Mouse (Mus musculus): ENCODE results near the gene Dus1l. TPM values are rescaled to one million over a fixed set of nuclear protein-coding genes. Genes with fewer than 3 reads are reported as not detected.
A peak's percentile ranks its signal among the peaks of the same experiment; 100 is the strongest.
"Not testable (repeated sequence)": the region's sequence is repeated elsewhere in the genome, so short reads cannot be mapped to it uniquely, and the experiment has no call there.

Dus1l gene
- 67.9 and 69.6 TPM in 2 replicates for polyA plus RNA-seq (2016; fragmentation: Nextera tagmentation; extraction: Ambion mirVana)

GRCm38 (mm10) chr11:120795756-120796613, at the start of gene Dus1l:
Gene Dus1l (minus strand): TSS chr11:120796403.
- 3% methylated on average over 59 of the region's 59 CpGs for WGBS
- peak; percentile 89 for ATAC-seq (ENCODE audit: low FRiP score)
- peaks cover 36% of the 10 kb centered on the region for H3K36me3 ChIP-seq (replicated peaks)
- H3K9me3 ChIP-seq, result no peaks in the 10 kb centered on the region
- H3K9ac ChIP-seq, result peak within 1 kb of the TSS; percentile 95
- H3K27me3 ChIP-seq, result no peaks in the 10 kb centered on the region
- H3K4me1 ChIP-seq, result peaks cover 31% of the 10 kb centered on the region
- H3K4me3 ChIP-seq (replicated peaks), result peak within 1 kb of the TSS; percentile 98
- peak within 1 kb of the TSS; percentile 75 for H3K27ac ChIP-seq
- peak within 1 kb of the TSS; percentile 99 for H3K4me2 ChIP-seq

- Histone ChIP-seq H3K9me3 (no peaks in the 10 kb centered on the region), H3K27ac (no peak overlapping the region), H3K4me3 (replicated peaks) (no peak overlapping the region), H3K27me3 (no peaks in the 10 kb centered on the region), H3K4me2 (no peak overlapping the region), H3K36me3 (replicated peaks) (no peaks in the 10 kb centered on the region), H3K9ac (no peak overlapping the region), H3K4me1 (no peaks in the 10 kb centered on the region)
- ATAC-seq (ENCODE audit: low FRiP score), result no peak
- WGBS, result 89% methylated on average over 4 of the region's 4 CpGs
Observed at GRCm38 (mm10) chr11:120844329-120844728, 48.1 kb upstream of the Dus1l start.

- WGBS, result 25% methylated on average over 8 of the region's 8 CpGs
- peak; percentile 79 for ATAC-seq (ENCODE audit: low FRiP score)
- H3K4me1 ChIP-seq, result peaks cover 22% of the 10 kb centered on the region
- no peak overlapping the region for H3K4me3 ChIP-seq (replicated peaks)
- H3K27me3 ChIP-seq, result no peaks in the 10 kb centered on the region
- H3K9ac ChIP-seq, result no peak overlapping the region; the same call in 1 of the 2 replicates
- no peak overlapping the region for H3K4me2 ChIP-seq
- H3K9me3 ChIP-seq, result no peaks in the 10 kb centered on the region
- no peaks in the 10 kb centered on the region for H3K36me3 ChIP-seq (replicated peaks)
- H3K27ac ChIP-seq, result peak overlapping the region; percentile 85
Observed at GRCm38 (mm10) chr11:120833555-120834280, 37.5 kb upstream of the Dus1l start.

DNA sequence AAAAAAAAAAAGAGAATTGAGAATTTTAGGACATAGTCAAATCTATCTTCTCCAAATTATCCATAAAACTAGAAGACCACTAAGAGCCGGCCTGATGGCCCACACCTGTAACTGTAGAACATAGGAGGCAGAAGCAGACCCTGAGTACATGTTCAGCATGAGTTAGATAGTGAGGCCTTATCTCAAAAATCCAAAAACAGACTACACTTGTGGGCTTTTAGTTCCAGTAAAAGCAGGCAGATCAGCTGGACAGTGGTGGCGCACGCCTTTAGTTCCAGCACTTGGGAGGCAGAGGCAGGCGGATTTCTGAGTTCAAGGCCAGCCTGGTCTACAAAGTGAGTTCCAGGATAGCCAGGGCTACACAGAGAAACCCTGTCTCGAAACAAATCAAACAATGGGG, 36.8 kb upstream of the Dus1l start:
- not testable (repeated sequence) for H3K9ac ChIP-seq; H3K27me3 ChIP-seq; H3K36me3 ChIP-seq (replicated peaks); H3K4me2 ChIP-seq; H3K9me3 ChIP-seq; ATAC-seq (ENCODE audit: low FRiP score); H3K4me3 ChIP-seq (replicated peaks)
- WGBS, result 90% methylated on average over 5 of the region's 5 CpGs
- Histone ChIP-seq H3K27ac (peak overlapping the region; percentile 85), H3K4me1 (peaks cover 22% of the 10 kb centered on the region)

DNA sequence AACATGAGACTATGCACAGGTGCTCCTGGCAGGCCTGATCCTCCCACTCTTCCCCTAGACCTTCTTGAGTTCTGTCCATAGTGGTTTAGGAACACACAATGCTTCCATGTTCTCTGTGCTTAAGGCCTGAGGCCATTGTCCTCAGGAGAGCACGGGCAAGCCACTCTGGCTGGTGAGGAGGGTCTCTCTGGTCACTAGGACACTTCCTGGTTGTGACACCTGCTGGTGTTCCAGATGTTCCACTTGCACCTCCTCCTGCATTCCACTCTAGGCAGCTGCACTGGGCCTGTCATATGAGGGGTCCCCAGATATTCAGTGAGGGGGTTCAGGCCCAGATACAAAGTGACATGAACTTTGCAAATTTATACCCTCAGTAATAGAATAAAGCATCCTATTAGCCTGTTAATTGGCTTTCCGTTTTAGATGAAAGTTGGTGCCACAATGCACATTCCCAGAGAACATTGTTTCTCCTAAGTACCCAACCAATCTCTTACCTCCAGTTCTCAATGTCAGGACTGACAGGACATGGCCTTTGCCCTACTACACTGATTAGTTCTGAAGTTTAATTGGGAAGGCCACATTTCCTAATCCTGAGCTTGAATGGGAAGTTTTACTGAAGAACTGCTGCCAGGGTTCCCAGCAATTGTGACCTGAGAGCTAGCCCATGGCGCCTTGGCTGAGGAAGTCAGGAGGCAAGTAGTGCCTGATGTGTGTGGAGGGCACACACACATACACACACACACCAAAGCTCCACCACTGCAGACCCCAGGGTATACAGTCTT, 35.6 kb upstream of the Dus1l start:
- no peak overlapping the region for H3K4me2 ChIP-seq
- H3K4me3 ChIP-seq (replicated peaks), result no peak overlapping the region
- H3K9me3 ChIP-seq, result no peaks in the 10 kb centered on the region
- ATAC-seq (ENCODE audit: low FRiP score), result no peak
- 60% methylated on average over 3 of the region's 3 CpGs for WGBS
- H3K36me3 ChIP-seq (replicated peaks), result no peaks in the 10 kb centered on the region
- H3K27ac ChIP-seq, result no peak overlapping the region
- H3K4me1 ChIP-seq, result peaks cover 24% of the 10 kb centered on the region
- no peak overlapping the region for H3K9ac ChIP-seq
- no peaks in the 10 kb centered on the region for H3K27me3 ChIP-seq

- no peak overlapping the region for H3K9ac ChIP-seq
- no peak overlapping the region for H3K27ac ChIP-seq
- H3K4me3 ChIP-seq (replicated peaks), result no peak overlapping the region
- H3K9me3 ChIP-seq, result no peaks in the 10 kb centered on the region
- no peaks in the 10 kb centered on the region for H3K27me3 ChIP-seq
- H3K4me1 ChIP-seq, result peaks cover 34% of the 10 kb centered on the region
- no peak for ATAC-seq (ENCODE audit: low FRiP score)
- WGBS, result 88% methylated on average over 12 of the region's 12 CpGs
- no peak overlapping the region for H3K4me2 ChIP-seq
- H3K36me3 ChIP-seq (replicated peaks), result no peaks in the 10 kb centered on the region
Observed at GRCm38 (mm10) chr11:120830686-120831085, 34.5 kb upstream of the Dus1l start.

- H3K9me3 ChIP-seq, result no peaks in the 10 kb centered on the region
- H3K36me3 ChIP-seq (replicated peaks), result no peaks in the 10 kb centered on the region
- H3K27ac ChIP-seq, result no peak overlapping the region
- 86% methylated on average over 10 of the region's 10 CpGs for WGBS
- no peak for ATAC-seq (ENCODE audit: low FRiP score)
- H3K4me2 ChIP-seq, result no peak overlapping the region
- H3K9ac ChIP-seq, result no peak overlapping the region
- H3K27me3 ChIP-seq, result no peaks in the 10 kb centered on the region
- no peak overlapping the region for H3K4me3 ChIP-seq (replicated peaks)
- H3K4me1 ChIP-seq, result peaks cover 41% of the 10 kb centered on the region
Observed at GRCm38 (mm10) chr11:120829757-120830532, 33.7 kb upstream of the Dus1l start.

DNA sequence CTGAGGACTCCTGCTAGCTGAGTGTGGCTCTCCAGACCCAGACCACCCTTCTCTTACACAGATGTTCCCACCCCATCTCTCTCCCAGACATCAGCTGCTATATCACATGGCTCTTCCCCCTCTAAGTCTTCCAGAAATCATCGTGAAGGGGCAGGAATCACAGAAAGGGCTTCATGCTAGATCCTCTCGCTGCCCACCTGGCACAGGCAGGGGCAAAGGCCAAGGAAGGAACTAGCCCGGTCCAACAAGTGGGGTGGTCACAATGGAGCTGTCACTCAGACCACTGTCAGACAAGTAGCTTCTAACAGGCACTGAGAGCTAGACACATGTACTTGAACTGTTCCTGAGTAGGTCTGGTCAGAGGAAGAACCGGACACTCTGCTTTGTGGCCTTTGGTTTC, 32.2 kb upstream of the Dus1l start:
- Histone ChIP-seq H3K4me3 (replicated peaks) (no peak overlapping the region), H3K9ac (no peak overlapping the region), H3K9me3 (no peaks in the 10 kb centered on the region), H3K36me3 (replicated peaks) (no peaks in the 10 kb centered on the region), H3K27ac (no peak overlapping the region), H3K27me3 (no peaks in the 10 kb centered on the region), H3K4me2 (no peak overlapping the region), H3K4me1 (peaks cover 28% of the 10 kb centered on the region)
- WGBS, result 80% methylated on average over 4 of the region's 4 CpGs
- ATAC-seq (ENCODE audit: low FRiP score), result no peak

GRCm38 (mm10) chr11:120826016-120826953, 30.1 kb upstream of the Dus1l start:
- peaks cover 11% of the 10 kb centered on the region for H3K36me3 ChIP-seq (replicated peaks)
- H3K9me3 ChIP-seq, result no peaks in the 10 kb centered on the region
- ATAC-seq (ENCODE audit: low FRiP score), result no peak
- no peaks in the 10 kb centered on the region for H3K27me3 ChIP-seq
- no peak overlapping the region; the same call in 1 of the 2 replicates for H3K4me2 ChIP-seq
- peak overlapping the region; percentile 99 for H3K27ac ChIP-seq
- H3K4me1 ChIP-seq, result peaks cover 42% of the 10 kb centered on the region
- 80% methylated on average over 8 of the region's 8 CpGs for WGBS
- H3K4me3 ChIP-seq (replicated peaks), result no peak overlapping the region
- H3K9ac ChIP-seq, result 0 out of 2 replicates have a peak overlapping the region, but pooled peaks have one; percentile 96

GRCm38 (mm10) chr11:120825289-120825863, 29.2 kb upstream of the Dus1l start:
- Histone ChIP-seq H3K27ac (peak overlapping the region; percentile 99), H3K4me2 (peak overlapping the region; percentile 98), H3K27me3 (no peaks in the 10 kb centered on the region), H3K36me3 (replicated peaks) (peaks cover 20% of the 10 kb centered on the region), H3K4me3 (replicated peaks) (peak overlapping the region; percentile 90), H3K9me3 (no peaks in the 10 kb centered on the region), H3K9ac (peak overlapping the region; percentile 96), H3K4me1 (peaks cover 51% of the 10 kb centered on the region)
- 48% methylated on average over 4 of the region's 4 CpGs for WGBS
- ATAC-seq (ENCODE audit: low FRiP score), result no peak
